ENCODE assay signal across 8 mouse cellular contexts in genomic region chr17:35185639-35186611, GRCm38 (mm10). TPM values are rescaled to one million over a fixed set of nuclear protein-coding genes. Genes with fewer than 3 reads are reported as not detected.
DNase-seq lines count a peak whose midpoint lies in the region; ATAC-seq and TF ChIP-seq lines count a peak whose summit lies in the region.

No protein-coding gene starts in this region.

- H3K4me2 ChIP-seq in lung, postnatal 0 days (replicated peaks; ENCODE audit: low read depth, low read length), result peak overlapping the region; percentile 54

- H3K9me3 ChIP-seq in heart, embryonic 10.5 days, result no peaks in the 10 kb centered on the region
- no peaks in the 10 kb centered on the region for H3K9me3 ChIP-seq in lung, postnatal 0 days (ENCODE audit: low read length)

- 3% methylated on average over 18 of the region's 18 CpGs for WGBS in heart, embryonic 10.5 days
- WGBS in lung, postnatal 0 days, result 1% methylated on average over 18 of the region's 18 CpGs

- H3K4me3 ChIP-seq in heart, embryonic 10.5 days, result peak overlapping the region; percentile 66
- peak overlapping the region; percentile 49 for H3K4me3 ChIP-seq in lung, postnatal 0 days (ENCODE audit: low read depth, low read length)

- ATAC-seq in lung, postnatal 0 days, result peak; percentile 72

- peak overlapping the region; percentile 83 for H3K27ac ChIP-seq in heart, embryonic 10.5 days
- peak overlapping the region; percentile 71 for H3K27ac ChIP-seq in lung, postnatal 0 days (ENCODE audit: low read length)

- peak; percentile 67 for DNase-seq in ovary, postnatal 36 days (ENCODE audit: low spot score)
- no peak for DNase-seq in ovary, postnatal 10 days (ENCODE audit: low spot score)
- DNase-seq in embryo, embryonic 10 days (ENCODE audit: low spot score), result peak; percentile 83
- peak; percentile 86 for DNase-seq in heart, embryonic 10.5 days (ENCODE audit: low spot score)
- peak; percentile 44 to 68 for DNase-seq in kidney, adult 8-10 months
- peak; percentile 78 for DNase-seq in lung, postnatal 0 days (ENCODE audit: low spot score)
- peak; percentile 73 for DNase-seq in retina, embryonic 14.5 days (ENCODE audit: low spot score)
- no peak for DNase-seq in cerebellum, postnatal 36 days

- no peaks in the 10 kb centered on the region for H3K36me3 ChIP-seq in heart, embryonic 10.5 days
- no peaks in the 10 kb centered on the region for H3K36me3 ChIP-seq in lung, postnatal 0 days (ENCODE audit: insufficient read depth, low read length)

- H3K4me1 ChIP-seq in heart, embryonic 10.5 days, result peaks cover 17% of the 10 kb centered on the region
- no peaks in the 10 kb centered on the region for H3K4me1 ChIP-seq in lung, postnatal 0 days (ENCODE audit: insufficient read depth, low read depth, low read length)

- TF ChIP-seq EP300 in lung, postnatal 0 days (IDR thresholded peaks at IDR 0.05), result peak; percentile 11; the same call in 1 of the 2 replicates

- H3K9ac ChIP-seq in lung, postnatal 0 days (replicated peaks; ENCODE audit: low read depth), result peak overlapping the region; percentile 16; the same call in 1 of the 2 replicates

- no peaks in the 10 kb centered on the region for H3K27me3 ChIP-seq in heart, embryonic 10.5 days (ENCODE audit: insufficient read depth, poor library complexity, severe bottlenecking)
- H3K27me3 ChIP-seq in lung, postnatal 0 days (replicated peaks; ENCODE audit: insufficient read depth, low read length), result no peaks in the 10 kb centered on the region

- TF ChIP-seq CTCF in lung, postnatal 0 days (IDR thresholded peaks at IDR 0.05), result no peak

RNA-seq across cellular contexts. Expression of gene Lst1, which starts 2.3 kb away (rescaled TPM):
- 1.5 and 2.2 TPM in 2 replicates for polyA plus RNA-seq in heart, embryonic 10.5 days (2016; fragmentation: Nextera tagmentation; extraction: Ambion mirVana)
- polyA plus RNA-seq in lung, postnatal 0 days (2015; fragmentation: Nextera tagmentation; extraction: Ambion mirVana), result 24.8 and 27.5 TPM in 2 replicates

RNA-seq across cellular contexts. Expression of gene Ltb, which starts 8.3 kb away (rescaled TPM):
- polyA plus RNA-seq in heart, embryonic 10.5 days (2016; fragmentation: Nextera tagmentation; extraction: Ambion mirVana), result 0.15 TPM in 1 of 2 replicates, not detected in the other
- 2.3 and 3.0 TPM in 2 replicates for polyA plus RNA-seq in lung, postnatal 0 days (2015; fragmentation: Nextera tagmentation; extraction: Ambion mirVana)

RNA-seq across cellular contexts. Expression of gene Aif1, which starts 10.1 kb away (rescaled TPM):
- polyA plus RNA-seq in heart, embryonic 10.5 days (2016; fragmentation: Nextera tagmentation; extraction: Ambion mirVana), result 0.85 and 2.1 TPM in 2 replicates
- polyA plus RNA-seq in lung, postnatal 0 days (2015; fragmentation: Nextera tagmentation; extraction: Ambion mirVana), result 9.9 and 10.3 TPM in 2 replicates

RNA-seq across cellular contexts. Expression of gene Tnf, which starts 15.9 kb away (rescaled TPM):
- polyA plus RNA-seq in heart, embryonic 10.5 days (2016; fragmentation: Nextera tagmentation; extraction: Ambion mirVana), result 0.15 TPM in 1 of 2 replicates, not detected in the other
- 0.95 and 3.7 TPM in 2 replicates for polyA plus RNA-seq in lung, postnatal 0 days (2015; fragmentation: Nextera tagmentation; extraction: Ambion mirVana)

RNA-seq across cellular contexts. Expression of gene Lta, which starts 19.2 kb away (rescaled TPM):
- polyA plus RNA-seq in heart, embryonic 10.5 days (2016; fragmentation: Nextera tagmentation; extraction: Ambion mirVana), result not detected in 2 replicates
- polyA plus RNA-seq in lung, postnatal 0 days (2015; fragmentation: Nextera tagmentation; extraction: Ambion mirVana), result 0.11 TPM in 1 of 2 replicates, not detected in the other

Comparison
In these comparisons a context has a peak if more than half of its experiments do, and no peak if none do; other contexts are left out.
1. DNase-seq: peak in ovary, postnatal 36 days (single experiment), embryo, embryonic 10 days (single experiment), heart, embryonic 10.5 days (single experiment), kidney, adult 8-10 months (2 of 2), lung, postnatal 0 days (single experiment) and retina, embryonic 14.5 days (single experiment); none in ovary, postnatal 10 days (single experiment) and cerebellum, postnatal 36 days (0 of 2).